Mouse (Mus musculus): ENCODE results near the gene Catsper2.

The Catsper2 gene

DNA sequence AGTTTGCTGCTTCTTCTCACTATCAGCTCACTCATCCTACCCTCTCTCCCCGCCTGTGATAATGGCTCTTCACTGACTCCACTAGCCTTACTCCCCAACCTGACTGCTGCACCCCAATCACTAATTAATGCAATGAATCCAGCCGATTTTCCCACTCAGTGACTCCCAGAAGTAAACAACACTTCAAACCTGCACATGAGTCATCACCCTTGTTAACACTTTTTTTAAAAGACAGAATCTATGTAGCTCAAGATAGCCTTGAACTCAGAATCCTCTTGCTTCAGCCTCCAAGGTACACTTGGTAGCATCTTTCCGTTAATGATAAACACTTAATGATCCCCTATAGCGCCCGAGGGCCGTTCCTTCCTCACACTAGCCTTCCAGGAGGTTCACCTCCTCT is 59.2 kb downstream of the Catsper2 start:
- DNase-seq (ENCODE audit: low spot score in 2 of 2), result no peak

DNA sequence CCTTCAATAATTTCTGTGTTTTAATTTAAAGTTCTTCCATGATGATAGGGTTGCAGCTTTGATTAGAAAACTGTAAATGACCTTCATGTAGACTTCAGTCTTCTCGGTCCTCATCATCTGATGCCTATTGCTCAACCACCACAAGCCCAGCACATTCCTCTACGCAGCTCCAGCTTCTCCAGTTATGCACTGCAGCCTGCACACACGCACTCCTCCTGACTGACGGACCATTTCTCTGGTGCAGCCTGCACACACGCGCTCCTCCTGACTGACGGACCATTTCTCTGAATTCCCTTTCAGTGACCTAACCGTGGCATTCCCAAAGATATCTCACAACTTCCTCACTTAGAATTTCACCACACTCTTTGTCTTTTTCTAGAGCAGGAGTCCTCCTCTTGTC is 60.4 kb downstream of the Catsper2 start:
- peak; percentile 8 to 20 for DNase-seq (ENCODE audit: low spot score in 2 of 2)
